Mouse (Mus musculus) adrenal gland, postnatal 36 days (tissue): ENCODE measurements around the gene Prkar2b. TPM values are rescaled to one million over a fixed set of nuclear protein-coding genes. Genes with fewer than 3 reads are reported as not detected.
A peak's percentile ranks its signal among the peaks of the same experiment; 100 is the strongest.

Experiments used
- DNase-seq, 2 experiments: peaks; one replicate each; pipeline ENCODE4 v3.0.0; 2021; ENCODE audit warnings: mixed read lengths in 1 of 2
- long read RNA-seq, 2 experiments: library from polyadenylated mRNA; stranded (forward); transcript quantifications; one replicate each; pipeline ENCODE4 v2.0.0; 2021; ENCODE audit warnings: borderline sequencing depth in 2 of 2
- total RNA-seq, 2 experiments: library from RNA; stranded (reverse); gene quantifications; 2 replicates each; pipeline ENCODE4 v1.2.3; 2021

Gene Prkar2b
- 100 to 1,000 TPM; 417 to 626 TPM for total RNA-seq
- long read RNA-seq, experiment 1, transcript Prkar2b-201 (12 exons, 1,657 nt) = minor isoform, 50 of 622 reads
- long read RNA-seq, experiment 1, transcript Prkar2b-202 (11 exons, 3,378 nt) = major isoform, 489 of 622 reads
- long read RNA-seq, experiment 1, partial matches to known transcripts = 50 of 622 reads
- long read RNA-seq, experiment 1, other reads (novel, unspliced or antisense) = 33 of 622 reads
- long read RNA-seq, experiment 2, transcript Prkar2b-201 (12 exons, 1,657 nt) = minor isoform, 28 of 191 reads
- long read RNA-seq, experiment 2, transcript Prkar2b-202 (11 exons, 3,378 nt) = major isoform, 135 of 191 reads
- long read RNA-seq, experiment 2, partial matches to known transcripts = 6 of 191 reads
- long read RNA-seq, experiment 2, other reads (novel, unspliced or antisense) = 22 of 191 reads

- peak; percentile 95 to 96 for DNase-seq
Measured at GRCm38 (mm10) chr12:32061090-32061930, at the start of gene Prkar2b. Gene Prkar2b, minus strand, starts transcription at chr12:32061296.

GRCm38 (mm10) chr12:32109201-32109600, 48.1 kb upstream of the Prkar2b start:
- DNase-seq = peak; percentile 80 to 85

- no peak for DNase-seq
Measured at GRCm38 (mm10) chr12:32104955-32105521, 43.9 kb upstream of the Prkar2b start.

- peak; percentile 47 to 64 for DNase-seq
Measured at GRCm38 (mm10) chr12:32104451-32104862, 43.4 kb upstream of the Prkar2b start.

GRCm38 (mm10) chr12:32101306-32101705, 40.2 kb upstream of the Prkar2b start:
- no peak for DNase-seq

GRCm38 (mm10) chr12:32099686-32100206, 38.6 kb upstream of the Prkar2b start:
- no peak for DNase-seq

- peak in 1 of 2 experiments; percentile 39 for DNase-seq
Measured at GRCm38 (mm10) chr12:32098596-32098995, 37.5 kb upstream of the Prkar2b start.

GRCm38 (mm10) chr12:32097107-32097506, 36.0 kb upstream of the Prkar2b start:
- DNase-seq = no peak

GRCm38 (mm10) chr12:32095164-32095563, 34.1 kb upstream of the Prkar2b start:
- DNase-seq = no peak

GRCm38 (mm10) chr12:32092452-32092851, 31.4 kb upstream of the Prkar2b start:
- no peak for DNase-seq

- DNase-seq = no peak
Measured at GRCm38 (mm10) chr12:32088566-32088965, 27.5 kb upstream of the Prkar2b start.

GRCm38 (mm10) chr12:32087339-32087738, 26.2 kb upstream of the Prkar2b start:
- DNase-seq = no peak

GRCm38 (mm10) chr12:32086874-32087273, 25.8 kb upstream of the Prkar2b start:
- DNase-seq = no peak

- DNase-seq = peak; percentile 47 to 56
Measured at GRCm38 (mm10) chr12:32085856-32086255, 24.8 kb upstream of the Prkar2b start.

- DNase-seq = no peak
Measured at GRCm38 (mm10) chr12:32085189-32085588, 24.1 kb upstream of the Prkar2b start.

GRCm38 (mm10) chr12:32084601-32085000, 23.5 kb upstream of the Prkar2b start:
- no peak for DNase-seq

GRCm38 (mm10) chr12:32080692-32081091, 19.6 kb upstream of the Prkar2b start:
- no peak for DNase-seq

- no peak for DNase-seq
Measured at GRCm38 (mm10) chr12:32077403-32077802, 16.3 kb upstream of the Prkar2b start.

- no peak for DNase-seq
Measured at GRCm38 (mm10) chr12:32075831-32076715, 15.0 kb upstream of the Prkar2b start.

GRCm38 (mm10) chr12:32074271-32074670, 13.2 kb upstream of the Prkar2b start:
- DNase-seq = no peak

GRCm38 (mm10) chr12:32066004-32066403, 4.9 kb upstream of the Prkar2b start:
- DNase-seq = no peak
